Mouse (Mus musculus) kidney, adult 10 weeks (tissue): ENCODE data around the gene Lsm7. TPM values are rescaled to one million over a fixed set of nuclear protein-coding genes. Genes with fewer than 3 reads are reported as not detected.

ENCODE experiments used
- polyA plus RNA-seq: library from polyadenylated mRNA; stranded (reverse); fragments of 350-450 nt; fragmentation: Illumina TruSeq; extraction: RNeasy Lipid Tissue Mini Kit (QIAGEN cat#74804); gene quantifications from one replicate; pipeline ENCODE4 v1.2.3, GENCODE M21; 2014; ENCODE audit warnings: low read depth, low replicate concordance

The Lsm7 gene
- 3.3 TPM for polyA plus RNA-seq

GRCm38 (mm10) chr10:80854913-80855748 lies at the start of gene Lsm7, which contains the start of gene Sppl2b:
Gene Lsm7 (minus strand): TSS chr10:80855209.
Gene Sppl2b (plus strand): TSS chr10:80855275.

GRCm38 (mm10) chr10:80900318-80901247 lies 45.6 kb upstream of the Lsm7 start, which contains the start of gene Timm13:
Gene Timm13 (minus strand): TSS chr10:80900969.

GRCm38 (mm10) chr10:80871581-80871980 lies 16.6 kb upstream of the Lsm7 start, which contains the start of gene Tmprss9:
Gene Tmprss9 (plus strand): TSS chr10:80871848.

GRCm38 (mm10) chr10:80843931-80844547 lies 11.0 kb downstream of the Lsm7 start, which contains the start of gene Lingo3:
Gene Lingo3 (minus strand): TSS chr10:80844039.

GRCm38 (mm10) chr10:80826151-80827062 lies 28.6 kb downstream of the Lsm7 start, which contains the start of gene Oaz1:
Gene Oaz1 (plus strand): TSS chr10:80826656.

GRCm38 (mm10) chr10:80813366-80813765 lies 41.6 kb downstream of the Lsm7 start, which contains the start of gene Jsrp1:
Gene Jsrp1 (minus strand): TSS chr10:80813498.

GRCm38 (mm10) chr10:80804916-80805315 lies 50.1 kb downstream of the Lsm7 start, which contains the start of gene Amh:
Gene Amh (plus strand): TSS chr10:80805243.

Other genes starting within 250 kb of the Lsm7 start
- not detected for gene Gm49322, start 249.2 kb downstream of the Lsm7 start, polyA plus RNA-seq
- gene Csnk1g2, start 232.4 kb downstream of the Lsm7 start, polyA plus RNA-seq: 0.53 TPM
- 0.36 TPM for gene Btbd2, start 198.1 kb downstream of the Lsm7 start, polyA plus RNA-seq
- 1.8 TPM for gene Mknk2, start 177.1 kb downstream of the Lsm7 start, polyA plus RNA-seq
- gene Mob3a, start 153.2 kb downstream of the Lsm7 start, polyA plus RNA-seq: 1.1 TPM
- 0.89 TPM for gene Izumo4, start 153.0 kb downstream of the Lsm7 start, polyA plus RNA-seq
- 7.2 TPM for gene Ap3d1, start 112.9 kb downstream of the Lsm7 start, polyA plus RNA-seq
- gene Dot1l, start 100.0 kb downstream of the Lsm7 start, polyA plus RNA-seq: 1.2 TPM
- gene Sf3a2, start 57.0 kb downstream of the Lsm7 start, polyA plus RNA-seq: 2.2 TPM
- 1.5 TPM for gene Plekhj1, start 56.6 kb downstream of the Lsm7 start, polyA plus RNA-seq
- gene Amh, start 50.0 kb downstream of the Lsm7 start, polyA plus RNA-seq: not detected
- not detected for gene Jsrp1, start 41.7 kb downstream of the Lsm7 start, polyA plus RNA-seq
- gene Oaz1, start 28.6 kb downstream of the Lsm7 start, polyA plus RNA-seq: 171 TPM
- gene Lingo3, start 11.2 kb downstream of the Lsm7 start, polyA plus RNA-seq: not detected
- gene Sppl2b, start 66 bp upstream of the Lsm7 start, polyA plus RNA-seq: not detected
- not detected for gene Tmprss9, start 16.6 kb upstream of the Lsm7 start, polyA plus RNA-seq
- not detected for gene Timm13, start 45.8 kb upstream of the Lsm7 start, polyA plus RNA-seq
- 0.24 TPM for gene Lmnb2, start 63.0 kb upstream of the Lsm7 start, polyA plus RNA-seq
- gene Gadd45b, start 74.9 kb upstream of the Lsm7 start, polyA plus RNA-seq: 2.3 TPM
- gene Gng7, start 159.7 kb upstream of the Lsm7 start, polyA plus RNA-seq: 1.1 TPM
- not detected for gene Diras1, start 170.5 kb upstream of the Lsm7 start, polyA plus RNA-seq
- gene Slc39a3, start 182.2 kb upstream of the Lsm7 start, polyA plus RNA-seq: 0.28 TPM
- gene Sgta, start 205.0 kb upstream of the Lsm7 start, polyA plus RNA-seq: 0.61 TPM
- gene Thop1, start 214.8 kb upstream of the Lsm7 start, polyA plus RNA-seq: not detected
- not detected for gene Creb3l3, start 243.7 kb upstream of the Lsm7 start, polyA plus RNA-seq